Mouse (Mus musculus) embryonic facial prominence, embryonic 11.5 days (tissue): ENCODE results near the gene Fgf15. TPM values are rescaled to one million over a fixed set of nuclear protein-coding genes. Genes with fewer than 3 reads are reported as not detected.

ENCODE experiments used
- polyA plus RNA-seq: library from polyadenylated mRNA; unstranded; fragments of >200 nt; fragmentation: Nextera tagmentation; extraction: Ambion mirVana; gene quantifications from 2 replicates; pipeline ENCODE4 v1.2.1, GENCODE M21; 2014

Fgf15 gene
- polyA plus RNA-seq, 1 experiment from 2014 or later, result 29.1 TPM

Other genes starting within 250 kb of the Fgf15 start
- 10.0 and 10.8 TPM in 2 replicates for gene Ano1, start 144.6 kb upstream of the Fgf15 start, polyA plus RNA-seq
- gene Fgf3, start 58.4 kb upstream of the Fgf15 start, polyA plus RNA-seq, result 0.61 and 1.0 TPM in 2 replicates
- gene Fgf4, start 49.2 kb upstream of the Fgf15 start, polyA plus RNA-seq, result 0.07 TPM in 1 of 2 replicates, not detected in the other
- 21.0 and 24.5 TPM in 2 replicates for gene LTO1, start 18.6 kb downstream of the Fgf15 start, polyA plus RNA-seq
- 208 and 223 TPM in 2 replicates for gene Ccnd1, start 43.4 kb downstream of the Fgf15 start, polyA plus RNA-seq